Mouse (Mus musculus): ENCODE data around the gene Olfr987. TPM values are rescaled to one million over a fixed set of nuclear protein-coding genes. Genes with fewer than 3 reads are reported as not detected.

Olfr987 gene
- polyA plus RNA-seq, 1 experiment from 2014 or later: not detected

Other genes starting within 250 kb of the Olfr987 start
- gene Aplnr, start 203.1 kb downstream of the Olfr987 start, polyA plus RNA-seq (2014; fragmentation: Nextera tagmentation; extraction: Ambion mirVana): 33.4 and 34.9 TPM in 2 replicates
- 0.37 and 0.41 TPM in 2 replicates for gene Lrrc55, start 142.1 kb downstream of the Olfr987 start, polyA plus RNA-seq (2014; fragmentation: Nextera tagmentation; extraction: Ambion mirVana)
- not detected in 2 replicates for gene Olfr988, start 23.9 kb upstream of the Olfr987 start, polyA plus RNA-seq (2014; fragmentation: Nextera tagmentation; extraction: Ambion mirVana)
- gene Olfr992, start 70.2 kb upstream of the Olfr987 start, polyA plus RNA-seq (2014; fragmentation: Nextera tagmentation; extraction: Ambion mirVana): not detected in 2 replicates
- gene Olfr993, start 75.6 kb upstream of the Olfr987 start, polyA plus RNA-seq (2014; fragmentation: Nextera tagmentation; extraction: Ambion mirVana): not detected in 2 replicates
- gene Olfr994, start 97.1 kb upstream of the Olfr987 start, polyA plus RNA-seq (2014; fragmentation: Nextera tagmentation; extraction: Ambion mirVana): not detected in 2 replicates
- gene Olfr995, start 104.3 kb upstream of the Olfr987 start, polyA plus RNA-seq (2014; fragmentation: Nextera tagmentation; extraction: Ambion mirVana): not detected in 2 replicates
- not detected in 2 replicates for gene 4833423E24Rik, start 179.7 kb upstream of the Olfr987 start, polyA plus RNA-seq (2014; fragmentation: Nextera tagmentation; extraction: Ambion mirVana)
- gene Olfr996, start 239.9 kb upstream of the Olfr987 start, polyA plus RNA-seq (2014; fragmentation: Nextera tagmentation; extraction: Ambion mirVana): not detected in 2 replicates
- gene Olfr998, start 249.6 kb upstream of the Olfr987 start, polyA plus RNA-seq (2014; fragmentation: Nextera tagmentation; extraction: Ambion mirVana): not detected in 2 replicates

All from limb, embryonic 11.5 days (tissue).